Mouse (Mus musculus) liver, embryonic 14.5 days (tissue): ENCODE measurements around the gene Anapc4. TPM values are rescaled to one million over a fixed set of nuclear protein-coding genes. Genes with fewer than 3 reads are reported as not detected.

Experiments
- ATAC-seq: fragments of 200-750 bp; cut with Nextera tagmentation; 2 replicates; pipeline ENCODE4 v1.8.0; 2017; ENCODE audit warnings: moderate number of reproducible peaks, mild to moderate bottlenecking, moderate library complexity; ENCODE audit not compliant: insufficient read depth
- DNase-seq, 3 experiments: peaks; one replicate each; pipeline ENCODE4 v3.0.0-alpha.2; 2012 to 2013; ENCODE audit warnings: low read depth in 3 of 3, low spot score in 3 of 3
- H3K27ac ChIP-seq: fragments of 300-500 bp; sonication (generic); 2 replicates; pipeline ENCODE4 v1.5.1; 2014; ENCODE audit warnings: moderate library complexity, mild to moderate bottlenecking, control low read depth, inconsistent platforms
- H3K27me3 ChIP-seq: fragments of 300-500 bp; sonication (generic); 2 replicates; pipeline ENCODE4 v1.6.1; 2014; ENCODE audit warnings: mild to moderate bottlenecking, low read length, moderate library complexity; ENCODE audit not compliant: control insufficient read depth, insufficient read depth
- H3K36me3 ChIP-seq: fragments of 300-500 bp; sonication (generic); replicated peaks from 2 replicates; pipeline ENCODE4 v1.6.1; 2014; ENCODE audit warnings: low read depth; ENCODE audit not compliant: control insufficient read depth, insufficient read depth
- H3K4me1 ChIP-seq, 2 experiments: fragments of 200-500 bp in 1 of 2; fragments of 300-500 bp in 1 of 2; sonication (generic) in 1 of 2; replicated peaks; 2 replicates each; pipeline ENCODE4 v1.6.1; 2012 to 2014; ENCODE audit warnings: antibody characterized with exemption in 1 of 2, inconsistent platforms in 1 of 2, low read length in 1 of 2; ENCODE audit not compliant: control insufficient read depth in 2 of 2, insufficient read depth in 2 of 2
- H3K4me2 ChIP-seq: fragments of 300-500 bp; sonication (generic); 2 replicates; pipeline ENCODE4 v1.6.1; 2014; ENCODE audit warnings: low read depth, mild to moderate bottlenecking, control low read depth, moderate library complexity
- H3K4me3 ChIP-seq, 2 experiments: fragments of 200-500 bp in 1 of 2; fragments of 300-500 bp in 1 of 2; sonication (generic) in 1 of 2; 2 replicates each; pipeline ENCODE4 v1.5.1; 2012 to 2014; ENCODE audit warnings: low read depth in 2 of 2, low read length in 2 of 2, mild to moderate bottlenecking in 2 of 2, control low read depth in 1 of 2, inconsistent platforms in 1 of 2, moderate library complexity in 1 of 2; ENCODE audit not compliant: insufficient read depth in 1 of 2
- H3K9ac ChIP-seq: fragments of 300-500 bp; sonication (generic); replicated peaks from 2 replicates; pipeline ENCODE4 v1.6.1; 2014; ENCODE audit warnings: mild to moderate bottlenecking, control low read depth, moderate library complexity
- H3K9me3 ChIP-seq: fragments of 300-500 bp; sonication (generic); 2 replicates; pipeline ENCODE4 v1.6.1; 2016; ENCODE audit warnings: low read length, mixed read lengths; ENCODE audit not compliant: control insufficient read depth
- CTCF ChIP-seq: IDR thresholded peaks from 2 replicates; pipeline ENCODE4 v1.5.1; 2016; ENCODE audit warnings: antibody characterized with exemption, low read depth, control low read depth
- EP300 ChIP-seq: IDR thresholded peaks from 2 replicates; pipeline ENCODE4 v1.6.1; 2016; ENCODE audit warnings: antibody characterized with exemption, low read depth
- WGBS: fragments of 180-500 bp; shearing (Covaris S2); extraction: QIAGEN DNeasy Blood & Tissue Kit; methylation state at CpG from one replicate; pipeline ENCODE4 v1.1.7; 2014; ENCODE audit not compliant: insufficient replicate concordance; 5-methylcytosine and 5-hydroxymethylcytosine counted together
- polyA plus RNA-seq, 2 experiments: library from polyadenylated mRNA; depleted of rRNA in 1 of 2; stranded (reverse) in 1 of 2; unstranded in 1 of 2; fragments of >200 nt; fragmentation: Nextera tagmentation in 1 of 2; extraction: Ambion mirVana in 1 of 2; gene quantifications; 2 replicates each; pipeline versions ENCODE4 v1.2.1 to v1.2.3; 2012 to 2014

The Anapc4 gene
- polyA plus RNA-seq, 2 experiments: 23.3 to 29.8 TPM

- no peak for DNase-seq
- Histone ChIP-seq H3K27ac (no peak overlapping the region), H3K36me3 (no peaks in the 10 kb centered on the region), H3K9ac (no peak overlapping the region), H3K9me3 (no peaks in the 10 kb centered on the region), H3K4me2 (no peak overlapping the region), H3K27me3 (no peaks in the 10 kb centered on the region), H3K4me1 (peaks cover 0 to 3% of the 10 kb centered on the region in 2 experiments; a peak in 1 of 4 replicates), H3K4me3 (no peak overlapping the region)
- ATAC-seq: peak; percentile 65; the same call in 1 of the 2 replicates
- WGBS: 48% methylated on average over 12 of the region's 12 CpGs
- TF ChIP-seq EP300: 0 out of 2 replicates have a peak, but pooled peaks have one; percentile 25
- no peak for TF ChIP-seq CTCF
Measured at GRCm38 (mm10) chr5:52891949-52892835, 58.4 kb downstream of the Anapc4 start.

DNA sequence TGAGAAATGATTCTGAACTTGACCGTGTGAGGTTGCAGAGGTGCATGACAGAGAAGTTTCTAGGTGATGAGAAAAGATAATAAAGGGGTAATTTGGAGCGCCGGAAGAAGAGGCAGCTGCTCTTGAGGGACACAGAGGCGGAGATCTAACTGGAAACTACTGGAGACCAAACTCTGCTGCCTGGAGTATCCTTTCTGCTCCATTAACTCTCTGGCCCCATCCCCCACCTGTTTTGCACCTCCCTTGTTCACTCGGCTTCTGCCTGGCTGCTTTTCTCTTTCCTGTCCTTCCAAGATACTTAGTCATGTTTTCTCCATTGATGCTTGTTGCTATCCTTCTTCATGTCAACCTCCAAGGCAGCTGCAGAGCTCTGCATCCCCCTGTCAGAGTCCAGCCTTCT, 60.1 kb downstream of the Anapc4 start:
- 76% methylated on average over 5 of the region's 5 CpGs for WGBS
- peaks cover 0 to 3% of the 10 kb centered on the region in 2 experiments; a peak in 1 of 4 replicates for H3K4me1 ChIP-seq
- no peak for TF ChIP-seq CTCF
- TF ChIP-seq EP300: no peak

DNA sequence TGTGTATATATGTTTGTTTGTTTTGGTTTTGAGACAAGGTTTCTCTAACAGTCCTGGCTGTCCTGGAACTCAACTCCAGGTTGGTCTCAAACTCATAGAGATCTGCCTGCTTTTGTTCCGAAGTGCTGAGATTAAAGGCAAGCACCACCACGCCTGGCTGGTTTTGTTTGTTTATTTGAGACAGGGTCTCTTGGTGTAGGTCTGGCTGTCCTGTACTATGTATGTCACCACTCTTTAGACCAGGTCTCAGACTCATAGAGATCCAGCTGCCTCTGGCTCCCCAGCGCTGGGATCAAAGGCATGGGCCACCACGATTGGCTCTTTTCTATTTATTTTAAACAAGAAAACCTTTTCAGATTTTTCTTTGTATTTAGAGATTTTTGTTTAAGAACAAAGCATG, 70.4 kb downstream of the Anapc4 start:
- H3K9ac ChIP-seq: no peak overlapping the region
- TF ChIP-seq EP300 (no peak), CTCF (no peak)
- no peaks in the 10 kb centered on the region for H3K9me3 ChIP-seq
- no peaks in the 10 kb centered on the region for H3K4me1 ChIP-seq
- ATAC-seq (no peak), DNase-seq (no peak)
- H3K4me2 ChIP-seq: no peak overlapping the region
- WGBS: 40% methylated on average over 4 of the region's 4 CpGs
- H3K36me3 ChIP-seq: no peaks in the 10 kb centered on the region
- no peak overlapping the region for H3K4me3 ChIP-seq
- H3K27me3 ChIP-seq: no peaks in the 10 kb centered on the region
- no peak overlapping the region for H3K27ac ChIP-seq

More for the DNA sequence above, 60.1 kb downstream of the Anapc4 start:
- no peaks in the 10 kb centered on the region for H3K36me3 ChIP-seq
- DNase-seq (no peak), ATAC-seq (no peak)
- H3K4me2 ChIP-seq: no peak overlapping the region
- no peaks in the 10 kb centered on the region for H3K9me3 ChIP-seq
- H3K27me3 ChIP-seq: no peaks in the 10 kb centered on the region
- no peak overlapping the region for H3K4me3 ChIP-seq
- H3K9ac ChIP-seq: no peak overlapping the region
- H3K27ac ChIP-seq: no peak overlapping the region

GRCm38 (mm10) chr5:52904671-52905070, 70.9 kb downstream of the Anapc4 start:
- no peak overlapping the region for H3K27ac ChIP-seq
- ATAC-seq: no peak
- H3K4me3 ChIP-seq: no peak overlapping the region
- H3K4me1 ChIP-seq: no peaks in the 10 kb centered on the region
- DNase-seq: no peak
- H3K36me3 ChIP-seq: no peaks in the 10 kb centered on the region
- no peaks in the 10 kb centered on the region for H3K27me3 ChIP-seq
- WGBS: 34% methylated on average over 6 of the region's 6 CpGs
- no peak overlapping the region for H3K9ac ChIP-seq
- TF ChIP-seq CTCF: no peak
- TF ChIP-seq EP300: no peak
- no peak overlapping the region for H3K4me2 ChIP-seq
- H3K9me3 ChIP-seq: no peaks in the 10 kb centered on the region

GRCm38 (mm10) chr5:52908246-52908645, 74.4 kb downstream of the Anapc4 start:
- DNase-seq (no peak), ATAC-seq (no peak)
- Histone ChIP-seq H3K4me1 (no peaks in the 10 kb centered on the region), H3K36me3 (no peaks in the 10 kb centered on the region), H3K27me3 (no peaks in the 10 kb centered on the region), H3K9me3 (no peaks in the 10 kb centered on the region), H3K9ac (no peak overlapping the region), H3K27ac (no peak overlapping the region), H3K4me2 (no peak overlapping the region), H3K4me3 (no peak overlapping the region)
- no peak for TF ChIP-seq CTCF
- no peak for TF ChIP-seq EP300
- 63% methylated on average over 3 of the region's 3 CpGs for WGBS
